Mouse (Mus musculus): ENCODE data around the gene Arhgap35.

DNA sequence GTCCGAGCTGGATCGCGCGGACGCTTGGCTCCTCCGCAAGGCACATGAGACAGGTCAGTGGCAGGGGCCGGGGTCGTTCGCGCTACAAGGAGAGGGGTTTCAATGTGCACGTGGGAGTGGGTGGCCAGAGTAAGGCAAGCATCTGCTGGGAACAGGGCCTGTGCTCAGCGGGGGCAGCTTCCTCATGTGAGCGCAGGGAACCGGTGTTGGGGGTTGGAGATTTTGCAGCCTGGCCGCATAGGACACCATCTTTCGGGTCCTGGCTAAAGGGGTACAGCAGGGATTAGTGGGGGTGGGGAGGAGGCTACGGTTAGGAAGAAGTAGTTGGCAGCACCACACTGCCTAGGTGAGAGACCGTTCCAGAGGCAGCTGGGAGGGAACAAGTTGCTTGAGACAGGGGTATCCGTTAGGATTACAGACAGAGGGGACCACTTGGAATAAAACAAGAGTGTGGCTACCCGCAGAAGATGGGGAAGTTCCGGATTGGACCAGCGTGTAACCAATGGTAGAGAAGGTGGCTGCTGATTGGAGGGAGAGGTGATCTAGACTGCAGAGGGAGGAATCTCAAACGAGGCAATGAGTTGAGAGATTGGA is 161.6 kb downstream of the Arhgap35 start:
- no peak for TF ChIP-seq CTCF (IDR thresholded peaks at IDR 0.05; ENCODE audit: borderline replicate concordance, control insufficient read depth, extremely low read depth, insufficient read depth, low read length, poor library complexity)
- no peak for TF ChIP-seq POLR2A (IDR thresholded peaks at IDR 0.05; ENCODE audit: control insufficient read depth, extremely low read depth, insufficient read depth, low read length, poor library complexity)

All from thymus, adult 2 months (tissue).